Mouse (Mus musculus) bone marrow macrophage, adult 2 months (primary cell): Measurements from ENCODE around the gene Hand2. TPM values are rescaled to one million over a fixed set of nuclear protein-coding genes. Genes with fewer than 3 reads are reported as not detected.

Experiments
- H3K27ac ChIP-seq: 2 replicates; pipeline ENCODE4 v1.5.1; 2012; ENCODE audit warnings: low read depth, low read length; ENCODE audit not compliant: insufficient read depth
- H3K4me1 ChIP-seq: 2 replicates; pipeline ENCODE4 v1.6.1; 2012; ENCODE audit warnings: low read length; ENCODE audit not compliant: control insufficient read depth, insufficient read depth
- H3K4me3 ChIP-seq: 2 replicates; pipeline ENCODE4 v1.5.1; 2012; ENCODE audit warnings: mild to moderate bottlenecking, low read length, moderate library complexity; ENCODE audit not compliant: insufficient read depth
- CTCF ChIP-seq: IDR thresholded peaks from 2 replicates; pipeline ENCODE4 v1.5.1; 2012; ENCODE audit warnings: low read depth, mild to moderate bottlenecking, low read length, moderate library complexity
- POLR2A ChIP-seq: IDR thresholded peaks from 2 replicates; pipeline ENCODE4 v1.6.1; 2012; ENCODE audit warnings: mild to moderate bottlenecking, low read depth, low read length, borderline replicate concordance
- polyA plus RNA-seq: library from polyadenylated mRNA; stranded (reverse); fragments of >200 nt; gene quantifications from 2 replicates; pipeline ENCODE4 v1.2.4, GENCODE M21; 2012; ENCODE audit not compliant: missing spikeins, insufficient read depth, insufficient read length

Hand2 gene
- polyA plus RNA-seq, 1 experiment, result not detected

DNA sequence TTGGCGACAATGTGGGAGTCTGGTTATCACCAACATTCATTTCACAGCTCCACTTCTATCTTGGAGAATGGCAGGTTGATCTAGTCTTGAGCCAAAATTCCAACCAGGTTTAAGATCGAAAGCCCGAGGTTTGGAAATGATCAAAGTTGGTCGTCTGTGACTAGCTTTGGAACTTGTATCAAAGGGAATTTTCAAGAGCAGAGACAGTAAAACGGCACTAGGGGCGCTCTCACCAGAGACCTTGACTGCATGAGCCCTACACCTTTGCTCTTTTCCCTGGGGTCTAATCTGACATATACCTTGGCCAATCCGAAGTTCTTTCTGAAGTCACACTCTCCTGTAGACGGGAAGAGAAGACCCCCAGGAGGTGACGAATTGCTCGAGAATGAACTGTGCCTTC, 6.6 kb upstream of the Hand2 start:
- TF ChIP-seq POLR2A (no peak), CTCF (peak; percentile 23; the same call in 1 of the 2 replicates)
- Histone ChIP-seq H3K27ac (no peak overlapping the region), H3K4me3 (no peak overlapping the region), H3K4me1 (no peaks in the 10 kb centered on the region)

DNA sequence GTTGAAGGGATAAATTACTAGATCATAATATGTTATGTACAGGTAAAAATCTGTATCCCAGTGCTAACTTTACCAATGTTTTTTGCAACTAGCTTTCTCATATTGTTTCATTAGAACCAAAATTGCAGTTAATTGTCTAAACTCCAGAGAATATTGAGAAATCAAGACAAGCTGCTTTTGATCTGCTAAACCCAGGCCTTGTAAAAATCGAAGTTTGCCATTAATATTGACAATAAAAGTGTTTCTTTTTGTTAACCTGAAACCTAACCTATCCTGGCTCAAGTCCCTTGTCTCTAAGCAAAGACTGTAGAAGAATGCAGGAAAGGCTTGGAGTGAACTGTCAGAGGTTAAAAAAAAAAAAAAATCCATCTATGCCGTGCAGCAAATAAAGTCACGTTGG, 5.3 kb upstream of the Hand2 start:
- H3K4me1 ChIP-seq, result no peaks in the 10 kb centered on the region
- H3K4me3 ChIP-seq, result no peak overlapping the region
- TF ChIP-seq CTCF (no peak), POLR2A (no peak)
- no peak overlapping the region for H3K27ac ChIP-seq

DNA sequence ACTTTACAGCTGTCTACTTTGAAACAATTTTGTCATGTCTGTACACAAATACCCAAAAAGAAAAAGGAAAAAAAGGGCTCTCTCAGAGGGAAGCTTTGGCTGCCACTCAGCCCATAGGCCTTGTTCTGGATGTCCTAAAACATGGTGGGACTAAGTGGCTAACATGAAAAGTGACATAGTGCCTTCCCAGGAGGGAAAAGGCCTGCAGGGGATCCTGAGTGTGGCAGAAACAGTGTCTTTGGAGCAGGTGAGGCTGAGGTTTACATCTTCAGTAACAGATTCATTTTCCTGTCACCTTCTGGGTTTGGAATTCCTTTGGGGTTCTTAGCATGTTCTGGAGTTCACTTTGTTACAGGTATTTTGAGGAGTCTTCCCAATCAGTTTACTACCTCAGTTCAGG, 3.7 kb upstream of the Hand2 start:
- Histone ChIP-seq H3K4me3 (no peak overlapping the region), H3K27ac (no peak overlapping the region), H3K4me1 (no peaks in the 10 kb centered on the region)
- no peak for TF ChIP-seq POLR2A
- TF ChIP-seq CTCF, result no peak

DNA sequence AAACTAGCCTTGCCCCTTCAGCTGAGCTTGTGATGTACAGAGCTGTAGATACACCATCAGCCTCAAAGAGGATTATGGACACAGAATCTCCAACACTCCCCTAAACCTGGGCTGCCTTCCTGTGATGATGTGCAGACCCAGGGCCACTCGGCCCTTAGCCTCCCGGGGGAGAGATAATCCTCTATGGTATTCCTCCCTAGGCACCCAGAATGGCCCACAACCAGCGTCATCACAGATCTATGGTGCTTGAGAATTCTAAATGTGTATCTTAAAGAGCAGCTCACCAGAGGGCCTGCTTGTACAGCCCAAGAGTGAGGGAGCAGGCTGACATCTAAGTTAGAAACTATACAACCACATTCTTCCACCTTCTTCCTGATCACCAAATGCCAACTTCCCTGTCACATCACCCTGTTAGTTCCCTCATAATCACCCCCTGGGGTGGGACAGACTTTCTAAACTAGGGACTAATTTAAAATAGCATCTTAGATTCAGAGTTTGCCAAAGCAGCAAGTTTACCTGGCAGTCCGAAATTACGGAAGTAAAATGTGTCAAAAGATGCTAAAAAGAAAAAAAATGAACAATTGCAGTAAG, 2.8 kb upstream of the Hand2 start:
- H3K4me1 ChIP-seq, result no peaks in the 10 kb centered on the region
- TF ChIP-seq POLR2A (no peak), CTCF (no peak)
- no peak overlapping the region for H3K4me3 ChIP-seq
- H3K27ac ChIP-seq, result no peak overlapping the region

DNA sequence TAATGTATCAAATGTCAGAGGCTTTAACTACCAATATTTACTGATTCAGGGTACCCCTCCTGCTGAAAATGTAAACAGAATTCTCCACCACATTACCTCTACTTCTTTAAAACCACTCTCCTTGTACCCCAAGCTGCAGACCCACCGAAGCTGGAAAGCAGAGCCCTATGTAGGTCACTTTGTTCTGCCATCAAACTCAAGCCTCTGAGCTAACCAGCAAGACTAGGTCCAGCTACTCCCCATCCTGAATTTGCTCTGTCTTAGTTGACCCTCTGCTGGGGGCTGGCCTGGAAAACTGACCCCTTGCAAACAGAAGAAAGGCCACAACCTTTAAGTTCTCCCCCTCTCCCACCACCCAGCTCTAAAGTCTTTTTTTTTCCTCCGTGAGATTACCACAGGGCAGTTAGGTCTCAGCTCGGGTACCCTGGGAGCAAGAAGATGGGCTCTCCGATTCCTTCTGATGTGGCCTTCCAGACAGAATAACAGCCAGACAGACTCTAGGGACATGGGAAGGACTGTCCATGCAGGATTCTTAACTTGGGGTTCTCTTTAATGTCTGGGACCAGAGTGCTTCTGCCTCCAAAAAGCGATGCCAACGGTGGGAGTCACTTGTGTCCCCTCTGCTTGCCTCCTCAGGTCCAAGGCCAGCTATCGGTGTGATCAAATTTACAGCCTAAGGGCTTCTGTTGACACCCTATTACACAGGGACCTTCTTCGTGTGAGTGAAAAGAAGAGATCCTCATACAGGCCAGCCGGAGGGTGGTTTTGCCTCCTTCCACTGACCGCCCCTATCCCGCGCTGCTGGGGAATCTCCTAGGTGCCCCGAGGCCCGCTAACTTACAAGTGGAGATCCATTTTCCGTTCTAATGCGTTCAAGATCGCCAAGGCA, 1.4 kb upstream of the Hand2 start:
- H3K27ac ChIP-seq, result no peak overlapping the region
- H3K4me1 ChIP-seq, result no peaks in the 10 kb centered on the region
- TF ChIP-seq CTCF, result no peak
- no peak for TF ChIP-seq POLR2A
- H3K4me3 ChIP-seq, result no peak overlapping the region

DNA sequence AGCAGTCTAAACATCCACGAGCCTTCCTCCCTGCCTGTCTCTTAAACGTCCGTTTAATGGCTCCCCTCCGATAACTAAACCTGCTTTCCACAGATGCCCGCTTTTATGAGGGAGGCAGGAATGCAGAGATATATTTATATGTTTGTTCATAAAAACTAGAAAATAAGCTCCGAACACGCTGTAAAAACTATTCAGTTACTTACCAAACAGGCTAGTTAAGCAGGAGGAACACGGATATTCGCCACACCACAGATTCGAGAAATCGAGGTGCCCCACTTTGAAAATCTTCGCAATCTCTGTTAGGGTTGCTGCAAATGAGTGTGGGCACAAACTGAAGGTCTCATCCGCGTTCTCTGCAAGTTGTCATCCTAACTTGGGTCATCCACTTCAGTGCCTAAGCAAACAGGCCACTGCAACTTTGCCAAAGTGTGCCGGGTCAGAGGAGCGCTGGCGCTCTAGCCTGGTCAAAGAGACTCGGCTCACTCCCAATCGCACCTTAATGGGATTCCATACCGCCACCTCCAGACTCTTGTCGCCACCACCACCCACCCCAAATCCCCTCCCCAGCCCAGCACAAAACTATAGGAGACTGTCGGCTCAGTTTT, 700 bp upstream of the Hand2 start:
- no peak for TF ChIP-seq CTCF
- no peak for TF ChIP-seq POLR2A
- no peak overlapping the region for H3K4me3 ChIP-seq
- no peaks in the 10 kb centered on the region for H3K4me1 ChIP-seq

DNA sequence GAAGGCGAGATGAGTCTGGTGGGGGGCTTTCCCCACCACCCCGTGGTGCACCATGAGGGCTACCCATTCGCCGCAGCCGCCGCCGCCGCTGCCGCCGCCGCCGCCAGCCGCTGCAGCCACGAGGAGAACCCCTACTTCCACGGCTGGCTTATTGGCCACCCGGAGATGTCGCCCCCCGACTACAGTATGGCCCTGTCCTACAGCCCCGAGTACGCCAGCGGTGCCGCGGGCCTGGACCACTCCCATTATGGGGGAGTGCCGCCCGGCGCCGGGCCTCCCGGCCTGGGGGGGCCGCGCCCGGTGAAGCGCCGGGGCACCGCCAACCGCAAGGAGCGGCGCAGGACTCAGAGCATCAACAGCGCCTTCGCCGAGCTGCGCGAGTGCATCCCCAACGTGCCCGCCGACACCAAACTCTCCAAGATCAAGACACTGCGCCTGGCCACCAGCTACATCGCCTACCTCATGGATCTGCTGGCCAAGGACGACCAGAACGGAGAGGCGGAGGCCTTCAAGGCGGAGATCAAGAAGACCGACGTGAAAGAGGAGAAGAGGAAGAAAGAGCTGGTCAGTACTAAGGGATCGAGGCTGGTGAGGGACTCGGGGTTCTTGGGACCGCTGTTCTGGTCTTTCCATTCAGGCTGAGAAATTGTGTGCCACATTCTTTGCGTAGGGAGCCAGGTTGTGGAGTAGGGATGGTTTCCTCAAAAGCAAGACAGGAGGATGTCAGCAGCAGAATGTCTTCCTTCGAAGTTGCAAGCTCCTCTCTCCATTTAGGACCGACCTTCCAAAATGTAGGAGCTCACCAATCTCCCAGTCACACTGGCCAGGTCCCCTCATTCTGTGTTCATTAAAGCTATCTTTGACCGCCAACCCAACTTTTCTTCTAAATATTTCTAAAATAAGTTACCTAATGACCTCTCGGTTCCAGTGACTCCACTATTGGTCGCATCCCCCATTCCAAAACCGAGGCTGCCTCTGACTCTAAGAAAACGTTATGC, 1.4 kb downstream of the Hand2 start:
- no peak for TF ChIP-seq CTCF
- Histone ChIP-seq H3K4me1 (no peaks in the 10 kb centered on the region), H3K4me3 (no peak overlapping the region), H3K27ac (no peak overlapping the region)

More for the DNA sequence above, 700 bp upstream of the Hand2 start:
- no peak overlapping the region for H3K27ac ChIP-seq

DNA sequence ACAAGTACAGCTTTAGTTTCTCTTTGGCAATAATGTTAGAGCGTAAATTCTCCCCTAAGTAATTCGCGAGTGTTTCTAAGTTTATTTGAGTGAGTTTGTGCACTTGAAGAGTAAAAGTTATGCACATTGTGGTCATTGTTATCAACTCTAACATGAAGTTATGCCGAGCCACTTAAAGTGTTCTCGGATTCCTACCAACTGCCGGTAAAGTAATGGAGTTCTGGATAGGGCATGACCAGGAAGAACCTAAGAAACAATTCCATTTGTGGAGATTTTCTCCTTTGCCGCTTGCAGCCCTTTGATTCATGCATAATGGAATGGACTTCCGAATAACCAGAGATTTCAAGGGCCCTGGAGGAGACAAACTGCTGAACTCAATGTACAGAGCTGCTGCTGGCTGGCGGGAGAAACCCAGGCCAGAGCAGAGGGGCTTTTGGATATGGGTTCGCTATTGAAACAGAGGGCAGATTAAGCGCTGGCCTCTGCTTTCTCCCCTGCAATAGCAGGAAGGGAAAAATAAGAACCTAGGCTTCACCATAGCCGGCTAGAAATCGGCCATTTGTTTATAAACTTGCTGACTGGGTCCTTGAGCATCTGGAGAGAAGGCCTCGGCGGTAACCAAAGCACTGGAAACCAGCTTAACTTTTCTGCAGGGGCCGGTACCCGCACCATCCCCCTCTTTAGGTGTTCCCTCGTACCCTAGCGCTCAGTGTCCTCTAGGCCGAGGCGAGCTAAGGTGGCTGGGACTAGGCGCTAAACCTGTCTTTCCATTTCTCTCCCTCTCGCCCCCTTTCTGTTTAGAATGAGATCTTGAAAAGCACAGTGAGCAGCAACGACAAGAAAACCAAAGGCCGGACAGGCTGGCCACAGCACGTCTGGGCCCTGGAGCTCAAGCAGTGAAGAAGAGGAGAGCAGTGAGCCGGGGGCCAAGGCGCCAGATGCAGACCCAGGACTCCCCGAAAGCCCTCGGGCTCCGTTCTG, 2.5 kb downstream of the Hand2 start:
- no peak overlapping the region for H3K27ac ChIP-seq
- no peaks in the 10 kb centered on the region for H3K4me1 ChIP-seq
- no peak overlapping the region for H3K4me3 ChIP-seq
- TF ChIP-seq POLR2A (no peak), CTCF (no peak)

DNA sequence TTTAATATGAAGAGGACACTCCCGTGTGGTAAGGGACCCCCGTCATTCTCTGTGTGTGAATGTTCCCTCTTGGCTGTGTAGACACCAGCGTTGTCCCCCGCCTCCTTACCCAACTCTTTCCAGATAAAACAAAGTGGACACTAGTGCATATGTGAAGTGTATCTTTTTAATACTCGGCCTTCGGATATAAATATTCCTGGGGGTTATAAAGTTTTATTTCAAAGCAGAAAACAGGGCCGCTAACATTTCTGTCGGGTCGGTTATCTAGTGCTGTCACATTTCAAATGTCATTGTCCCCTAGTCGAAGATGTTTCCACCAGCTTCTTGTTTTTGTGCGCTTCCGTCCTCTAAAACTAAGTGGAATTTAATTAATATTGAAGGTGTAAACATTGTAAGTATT, 3.3 kb downstream of the Hand2 start:
- no peaks in the 10 kb centered on the region for H3K4me1 ChIP-seq
- H3K27ac ChIP-seq, result no peak overlapping the region
- H3K4me3 ChIP-seq, result no peak overlapping the region
- TF ChIP-seq CTCF (no peak), POLR2A (no peak)
